In genomic region chr11:63045771-63046170, GRCm38 (mm10) we compare ENCODE assay signal across 28 mouse cellular contexts. TPM values are rescaled to one million over a fixed set of nuclear protein-coding genes. Genes with fewer than 3 reads are reported as not detected.
A peak's percentile ranks its signal among the peaks of the same experiment; 100 is the strongest.
DNase-seq lines count a peak whose midpoint lies in the region; ATAC-seq and TF ChIP-seq lines count a peak whose summit lies in the region.
"Had no signal": no experiment of that assay in that cellular context is flagged by ENCODE, and none has a peak within 500 bp of the region (broad histone marks: within the 10 kb centered on the region; RNA-seq: fewer than 3 reads in every experiment).

No protein-coding gene starts in this region.

- DNase-seq in liver, adult 2 months (ENCODE audit: extremely low read depth, low read depth, low spot score): peak; percentile 18
- no peak for DNase-seq in embryo, embryonic 10.5 days (ENCODE audit: low spot score)
- no peak for DNase-seq in gastrocnemius, postnatal 10 days
- DNase-seq in hindbrain, embryonic 11.5 days (ENCODE audit: low spot score): no peak
- DNase-seq: adrenal gland, adult 2 months; adrenal gland, postnatal 25 days; cerebellum, adult 11-12 months; cerebellum, adult 9-10 months; cerebellum, postnatal 25 days; gastrocnemius, adult 2 months; gastrocnemius, postnatal 36 days had no signal

- no peak overlapping the region for H3K27ac ChIP-seq in liver, adult 2 months (replicated peaks; ENCODE audit: insufficient read depth, low read depth, low read length)
- no peak overlapping the region for H3K27ac ChIP-seq in liver, embryonic 12.5 days
- H3K27ac ChIP-seq in brown adipose tissue, adult 24 weeks (replicated peaks; ENCODE audit: low read depth, low read length): 0 out of 2 replicates have a peak overlapping the region, but pooled peaks have one; percentile 59
- H3K27ac ChIP-seq in macrophage: peak overlapping the region; percentile 100
- no peak overlapping the region for H3K27ac ChIP-seq in hindbrain, embryonic 11.5 days (ENCODE audit: low read depth, low read length)
- H3K27ac ChIP-seq: embryonic facial prominence, embryonic 15.5 days; forebrain, embryonic 10.5 days; gastrocnemius, adult 2 months; hindbrain, embryonic 12.5 days had no signal

- H3K9me3 ChIP-seq in liver, embryonic 12.5 days (replicated peaks): no peaks in the 10 kb centered on the region
- no peaks in the 10 kb centered on the region for H3K9me3 ChIP-seq in hindbrain, embryonic 11.5 days (ENCODE audit: control insufficient read depth, low read length)
- H3K9me3 ChIP-seq: embryonic facial prominence, embryonic 15.5 days; forebrain, embryonic 10.5 days; heart, embryonic 12.5 days; hindbrain, embryonic 12.5 days had no signal

- no peak overlapping the region for H3K4me2 ChIP-seq in liver, embryonic 12.5 days
- H3K4me2 ChIP-seq in hindbrain, embryonic 11.5 days (replicated peaks; ENCODE audit: low read depth, low read length): no peak overlapping the region
- H3K4me2 ChIP-seq: embryonic facial prominence, embryonic 15.5 days; heart, embryonic 12.5 days; hindbrain, embryonic 12.5 days had no signal

- WGBS in liver, adult 2 months: 78% methylated on average over 3 of the region's 3 CpGs
- 39% methylated on average over 3 of the region's 3 CpGs for WGBS in liver, embryonic 12.5 days (ENCODE audit: insufficient replicate concordance)
- WGBS in macrophage (ENCODE audit: missing documents): 60% methylated on average over 3 of the region's 3 CpGs
- 77% methylated on average over 3 of the region's 3 CpGs for WGBS in hindbrain, embryonic 11.5 days

- no peak for ATAC-seq in liver, embryonic 12.5 days
- ATAC-seq in monocyte, adult 5-6 weeks (replicated peaks; ENCODE audit: insufficient number of reproducible peaks, low FRiP score, low TSS enrichment, poor library complexity, severe bottlenecking): peak; percentile 52; the same call in 1 of the 2 replicates
- ATAC-seq in hindbrain, embryonic 11.5 days (ENCODE audit: low FRiP score): no peak
- ATAC-seq: forebrain, embryonic 14.5 days; hindbrain, embryonic 16.5 days had no signal

- H3K4me3 ChIP-seq in liver, adult 2 months (ENCODE audit: insufficient read depth, low read depth, low read length): no peak overlapping the region
- no peak overlapping the region for H3K4me3 ChIP-seq in liver, embryonic 12.5 days
- H3K4me3 ChIP-seq in brown adipose tissue, adult 24 weeks (ENCODE audit: insufficient read depth, low read depth, low read length): no peak overlapping the region
- no peak overlapping the region for H3K4me3 ChIP-seq in macrophage (ENCODE audit: inconsistent target)
- H3K4me3 ChIP-seq in hindbrain, embryonic 11.5 days (ENCODE audit: low read depth, low read length): no peak overlapping the region
- H3K4me3 ChIP-seq: embryonic facial prominence, embryonic 15.5 days; erythroblast, embryonic 14.5 days; forebrain, embryonic 10.5 days; gastrocnemius, adult 2 months; heart, embryonic 12.5 days; hindbrain, embryonic 12.5 days had no signal

- no peaks in the 10 kb centered on the region for H3K36me3 ChIP-seq in liver, adult 2 months (ENCODE audit: control insufficient read depth, insufficient read depth, low read length)
- no peaks in the 10 kb centered on the region for H3K36me3 ChIP-seq in liver, embryonic 12.5 days
- H3K36me3 ChIP-seq in macrophage (ENCODE audit: inconsistent target): no peaks in the 10 kb centered on the region
- H3K36me3 ChIP-seq in hindbrain, embryonic 11.5 days (ENCODE audit: control insufficient read depth, insufficient read depth, low read length): no peaks in the 10 kb centered on the region
- H3K36me3 ChIP-seq: embryonic facial prominence, embryonic 15.5 days; forebrain, embryonic 10.5 days; heart, embryonic 12.5 days; hindbrain, embryonic 12.5 days had no signal

- no peaks in the 10 kb centered on the region for H3K79me2 ChIP-seq in liver, adult 2 months (ENCODE audit: control insufficient read depth, insufficient read depth, low read length)
- no peaks in the 10 kb centered on the region for H3K79me2 ChIP-seq in macrophage (ENCODE audit: inconsistent target)

- TF ChIP-seq POLR2A in liver, adult 2 months (IDR thresholded peaks at IDR 0.05; ENCODE audit: extremely low read depth, insufficient read depth, low read length): no peak

- no peak overlapping the region for H3K9ac ChIP-seq in liver, adult 2 months (ENCODE audit: low read depth, low read length)
- H3K9ac ChIP-seq in liver, embryonic 12.5 days: no peak overlapping the region
- no peak overlapping the region for H3K9ac ChIP-seq in hindbrain, embryonic 11.5 days (ENCODE audit: low read depth, low read length)
- H3K9ac ChIP-seq: embryonic facial prominence, embryonic 15.5 days; heart, embryonic 12.5 days; hindbrain, embryonic 12.5 days had no signal

- no peaks in the 10 kb centered on the region for H3K4me1 ChIP-seq in liver, adult 2 months (ENCODE audit: control insufficient read depth, insufficient read depth, low read length)
- H3K4me1 ChIP-seq in liver, embryonic 12.5 days: no peaks in the 10 kb centered on the region
- H3K4me1 ChIP-seq in brown adipose tissue, adult 24 weeks (ENCODE audit: control insufficient read depth, insufficient read depth, insufficient read length, low read length): no peaks in the 10 kb centered on the region
- H3K4me1 ChIP-seq in hindbrain, embryonic 11.5 days (replicated peaks; ENCODE audit: control insufficient read depth, insufficient read depth, low read length): no peaks in the 10 kb centered on the region
- H3K4me1 ChIP-seq: embryonic facial prominence, embryonic 15.5 days had no signal

- H3K27me3 ChIP-seq in liver, adult 2 months (ENCODE audit: control insufficient read depth, insufficient read depth, low read length): peaks cover 2% of the 10 kb centered on the region; the same call in 1 of the 2 replicates
- peaks cover 1% of the 10 kb centered on the region; the same call in 1 of the 2 replicates for H3K27me3 ChIP-seq in liver, embryonic 12.5 days (replicated peaks)
- H3K27me3 ChIP-seq in hindbrain, embryonic 11.5 days (ENCODE audit: control insufficient read depth, insufficient read depth, low read length): no peaks in the 10 kb centered on the region
- H3K27me3 ChIP-seq: embryonic facial prominence, embryonic 15.5 days; heart, embryonic 12.5 days; hindbrain, embryonic 12.5 days had no signal

- TF ChIP-seq CTCF in liver, adult 2 months (IDR thresholded peaks at IDR 0.05; ENCODE audit: low read depth, low read length): no peak

RNA-seq across cellular contexts. Expression of gene Tekt3, which starts 15.7 kb away (rescaled TPM):
- not detected in 2 replicates for total RNA-seq in liver, adult 2 months (2014; rRNA removed)
- polyA plus RNA-seq in liver, adult 2 months (2012; rRNA removed): not detected in 2 replicates
- 0.07 TPM in 1 of 2 replicates, not detected in the other for polyA plus RNA-seq in liver, embryonic 12.5 days (2016; fragmentation: Nextera tagmentation; extraction: Ambion mirVana)
- not detected in 2 replicates for polyA plus RNA-seq in brown adipose tissue, adult 24 weeks (2012; ENCODE audit: insufficient read depth, insufficient read length, missing spikeins)
- not detected for total RNA-seq in macrophage (2018; cell fraction: chromatin; rRNA removed)
- total RNA-seq in macrophage (2018; cell fraction: cytosol; rRNA removed): not detected
- not detected for total RNA-seq in macrophage (2018; cell fraction: nucleus; rRNA removed)
- not detected in 3 replicates for polyA plus RNA-seq in macrophage (2018)
- not detected in 3 replicates for total RNA-seq in monocyte, adult 5-6 weeks (2017)
- not detected for total RNA-seq in gastrocnemius, postnatal 10 days (2021)
- polyA plus RNA-seq in hindbrain, embryonic 11.5 days (2014; fragmentation: Nextera tagmentation; extraction: Ambion mirVana): 0.12 TPM in 1 of 2 replicates, not detected in the other
- total RNA-seq: adrenal gland, adult 2 months; ES-E14; gastrocnemius, adult 2 months; gastrocnemius, postnatal 36 days; heart, adult 8-10 months; heart, postnatal 25 days had no signal
- polyA plus RNA-seq: adrenal gland, adult 2 months; brain, embryonic 14.5 days; embryonic facial prominence, embryonic 11.5 days; erythroblast, embryonic 14.5 days; forebrain, embryonic 10.5 days; forebrain, embryonic 14.5 days; heart, embryonic 12.5 days; heart, embryonic 16.5 days; hindbrain, embryonic 12.5 days; hindbrain, embryonic 16.5 days had no signal

Comparison
In these comparisons a context has a peak if more than half of its experiments do, and no peak if none do; other contexts are left out.
1. H3K27ac ChIP-seq: peak in brown adipose tissue, adult 24 weeks (single experiment) and macrophage (single experiment); none in liver, adult 2 months (single experiment), liver, embryonic 12.5 days (single experiment) and hindbrain, embryonic 11.5 days (single experiment).